In genomic region chr17:50190131-50191015, GRCm38 (mm10) we compare ENCODE assay signal across 7 mouse cellular contexts. TPM values are rescaled to one million over a fixed set of nuclear protein-coding genes. Genes with fewer than 3 reads are reported as not detected.
DNase-seq lines count a peak whose midpoint lies in the region; ATAC-seq and TF ChIP-seq lines count a peak whose summit lies in the region.

TSS of gene Rftn1 (minus strand) at chr17:50190674.

- peak within 1 kb of the TSS; percentile 54 for H3K9ac ChIP-seq in intestine, embryonic 14.5 days (ENCODE audit: low read length)
- H3K9ac ChIP-seq in limb, embryonic 11.5 days (ENCODE audit: low read length) = peak within 1 kb of the TSS; percentile 59
- peak within 1 kb of the TSS; percentile 43 for H3K9ac ChIP-seq in midbrain, embryonic 11.5 days (ENCODE audit: low read length)

- DNase-seq in T-cell, adult 2 months (ENCODE audit: low spot score) = peak; percentile 74
- no peak for DNase-seq in brain, embryonic 14.5 days (ENCODE audit: low read depth)
- peak; percentile 36 to 70 for DNase-seq in gastrocnemius, postnatal 4 days (ENCODE audit: low spot score in 2 of 2)
- peak; percentile 75 for DNase-seq in intestine, embryonic 14.5 days (ENCODE audit: low spot score)
- peak; percentile 64 for DNase-seq in limb, embryonic 11.5 days (ENCODE audit: low spot score)
- DNase-seq in midbrain, embryonic 11.5 days (ENCODE audit: low spot score, missing footprints) = peak; percentile 92
- peak; percentile 80 to 82 for DNase-seq in spleen, postnatal 36 days (ENCODE audit: low spot score in 2 of 2)

- peak within 1 kb of the TSS; percentile 57 for H3K4me3 ChIP-seq in intestine, embryonic 14.5 days (ENCODE audit: low read depth, low read length)
- H3K4me3 ChIP-seq in limb, embryonic 11.5 days (ENCODE audit: low read depth, low read length) = peak within 1 kb of the TSS; percentile 65
- H3K4me3 ChIP-seq in midbrain, embryonic 11.5 days (ENCODE audit: low read depth, low read length) = peak within 1 kb of the TSS; percentile 61

- H3K36me3 ChIP-seq in intestine, embryonic 14.5 days (ENCODE audit: control insufficient read depth, insufficient read depth, low read length) = no peaks in the 10 kb centered on the region
- H3K36me3 ChIP-seq in limb, embryonic 11.5 days (ENCODE audit: control insufficient read depth, insufficient read depth, low read length) = no peaks in the 10 kb centered on the region
- H3K36me3 ChIP-seq in midbrain, embryonic 11.5 days (ENCODE audit: control insufficient read depth, insufficient read depth, low read length) = no peaks in the 10 kb centered on the region

- H3K4me2 ChIP-seq in intestine, embryonic 14.5 days (ENCODE audit: low read length) = peak within 1 kb of the TSS; percentile 99
- peak within 1 kb of the TSS; percentile 99 for H3K4me2 ChIP-seq in limb, embryonic 11.5 days (ENCODE audit: low read depth, severe bottlenecking)
- peak within 1 kb of the TSS; percentile 97 for H3K4me2 ChIP-seq in midbrain, embryonic 11.5 days

- 1% methylated on average over 77 of the region's 79 CpGs for WGBS in intestine, embryonic 14.5 days
- WGBS in limb, embryonic 11.5 days = under 1% methylated on average over 66 of the region's 79 CpGs
- WGBS in midbrain, embryonic 11.5 days = under 1% methylated on average over 78 of the region's 79 CpGs

- ATAC-seq in intestine, embryonic 14.5 days (replicated peaks; ENCODE audit: low FRiP score, low TSS enrichment, low read depth) = peak; percentile 58
- ATAC-seq in limb, embryonic 11.5 days (ENCODE audit: insufficient number of reproducible peaks, low FRiP score, low TSS enrichment, low read depth) = peak; percentile 58
- ATAC-seq in midbrain, embryonic 11.5 days (ENCODE audit: low FRiP score) = peak; percentile 45; the same call in 1 of the 2 replicates

- no peak within 1 kb of the TSS for H3K27ac ChIP-seq in intestine, embryonic 14.5 days (ENCODE audit: low read depth)
- no peak within 1 kb of the TSS for H3K27ac ChIP-seq in limb, embryonic 11.5 days (replicated peaks; ENCODE audit: low read depth, low read length)
- no peak within 1 kb of the TSS for H3K27ac ChIP-seq in midbrain, embryonic 11.5 days (ENCODE audit: low read depth, low read length)

- no peaks in the 10 kb centered on the region for H3K4me1 ChIP-seq in intestine, embryonic 14.5 days (replicated peaks; ENCODE audit: control insufficient read depth, insufficient read depth, low read length)
- H3K4me1 ChIP-seq in limb, embryonic 11.5 days (ENCODE audit: control insufficient read depth, insufficient read depth, low read length) = no peaks in the 10 kb centered on the region; the same call in 1 of the 2 replicates
- peaks cover 10% of the 10 kb centered on the region for H3K4me1 ChIP-seq in midbrain, embryonic 11.5 days (ENCODE audit: control insufficient read depth, insufficient read depth, low read length)

- peaks cover 33% of the 10 kb centered on the region for H3K27me3 ChIP-seq in intestine, embryonic 14.5 days (replicated peaks; ENCODE audit: control insufficient read depth, insufficient read depth, low read length)
- H3K27me3 ChIP-seq in limb, embryonic 11.5 days (ENCODE audit: control insufficient read depth, insufficient read depth, low read length) = peaks cover 10% of the 10 kb centered on the region; the same call in 1 of the 2 replicates
- H3K27me3 ChIP-seq in midbrain, embryonic 11.5 days (ENCODE audit: control insufficient read depth, insufficient read depth, low read length) = peaks cover 30% of the 10 kb centered on the region

- H3K9me3 ChIP-seq in intestine, embryonic 14.5 days (ENCODE audit: control insufficient read depth, low read length) = no peaks in the 10 kb centered on the region
- H3K9me3 ChIP-seq in limb, embryonic 11.5 days (ENCODE audit: control insufficient read depth, low read length) = no peaks in the 10 kb centered on the region
- H3K9me3 ChIP-seq in midbrain, embryonic 11.5 days (ENCODE audit: control insufficient read depth, low read length) = no peaks in the 10 kb centered on the region

- no peak for TF ChIP-seq POLR2A in brain, embryonic 14.5 days (IDR thresholded peaks at IDR 0.05; ENCODE audit: borderline replicate concordance, extremely low read depth, insufficient read depth, insufficient read length, poor library complexity, severe bottlenecking)

- no peak for TF ChIP-seq CTCF in brain, embryonic 14.5 days (IDR thresholded peaks at IDR 0.05; ENCODE audit: borderline replicate concordance, extremely low read depth, insufficient read depth, insufficient read length)

RNA-seq across cellular contexts. Expression of gene Rftn1, which starts in this region (rescaled TPM):
- 17.7 and 18.2 TPM in 2 replicates for polyA plus RNA-seq in brain, embryonic 14.5 days (2012; rRNA removed)
- total RNA-seq in gastrocnemius, postnatal 4 days (2021) = 10 to 100 TPM; 36.2 to 42.7 TPM
- 9.7 and 11.0 TPM in 2 replicates for polyA plus RNA-seq in intestine, embryonic 14.5 days (2014; fragmentation: Nextera tagmentation; extraction: Ambion mirVana)
- polyA plus RNA-seq in limb, embryonic 11.5 days (2014; fragmentation: Nextera tagmentation; extraction: Ambion mirVana) = 5.1 and 7.5 TPM in 2 replicates
- 3.5 and 4.3 TPM in 2 replicates for polyA plus RNA-seq in midbrain, embryonic 11.5 days (2014; fragmentation: Nextera tagmentation; extraction: Ambion mirVana)
